Mouse (Mus musculus) lung, adult 2 months (tissue): Measurements from ENCODE around the gene Slc17a7.

Experiments used
- CTCF ChIP-seq: fragments of 200-500 bp; IDR thresholded peaks from 2 replicates; pipeline ENCODE4 v1.5.1; 2011; ENCODE audit warnings: mild to moderate bottlenecking, low read length, control low read depth; ENCODE audit not compliant: insufficient read depth
- POLR2A ChIP-seq: fragments of 200-500 bp; IDR thresholded peaks from 2 replicates; pipeline ENCODE4 v1.6.1; 2011; ENCODE audit warnings: low read depth, mild to moderate bottlenecking, control low read depth, low read length, borderline replicate concordance; ENCODE audit errors: extremely low read depth

- TF ChIP-seq POLR2A = no peak
- no peak for TF ChIP-seq CTCF
These were observed 22.4 kb upstream of the Slc17a7 start for GRCm38 (mm10) chr7:45141319-45141718.
